In genomic region chr4:53919188-53919587, GRCm38 (mm10) we compare ENCODE assay signal across 8 mouse cellular contexts.
DNase-seq lines count a peak whose midpoint lies in the region; ATAC-seq and TF ChIP-seq lines count a peak whose summit lies in the region.

No protein-coding gene starts in this region.

- H3K36me3 ChIP-seq in forebrain, embryonic 13.5 days (ENCODE audit: poor library complexity, severe bottlenecking), result no peaks in the 10 kb centered on the region
- H3K36me3 ChIP-seq in forebrain, embryonic 11.5 days (ENCODE audit: control insufficient read depth, insufficient read depth, low read length), result no peaks in the 10 kb centered on the region

- no peaks in the 10 kb centered on the region for H3K9me3 ChIP-seq in forebrain, embryonic 13.5 days (replicated peaks)
- no peaks in the 10 kb centered on the region for H3K9me3 ChIP-seq in forebrain, embryonic 11.5 days (ENCODE audit: control insufficient read depth, low read length)

- H3K4me1 ChIP-seq in forebrain, embryonic 13.5 days, result no peaks in the 10 kb centered on the region
- H3K4me1 ChIP-seq in forebrain, embryonic 11.5 days (replicated peaks; ENCODE audit: control insufficient read depth, insufficient read depth, low read length), result no peaks in the 10 kb centered on the region
- no peaks in the 10 kb centered on the region for H3K4me1 ChIP-seq in cortical plate, adult 2 months (ENCODE audit: control insufficient read depth, insufficient read depth, low read length)
- H3K4me1 ChIP-seq in lung, adult 2 months (ENCODE audit: control insufficient read depth, insufficient read depth, low read length), result no peaks in the 10 kb centered on the region

- peak; percentile 69 for ATAC-seq in forebrain, embryonic 13.5 days
- no peak for ATAC-seq in forebrain, embryonic 11.5 days (replicated peaks; ENCODE audit: low FRiP score)

- no peak overlapping the region for H3K9ac ChIP-seq in forebrain, embryonic 13.5 days
- H3K9ac ChIP-seq in forebrain, embryonic 11.5 days (ENCODE audit: low read length), result no peak overlapping the region

- no peak for DNase-seq in forebrain, embryonic 11.5 days (ENCODE audit: low spot score)
- peak; percentile 76 for DNase-seq in testis, postnatal 10 days (ENCODE audit: low spot score)
- no peak for DNase-seq in testis, postnatal 14 days (ENCODE audit: low spot score)
- peak; percentile 74 for DNase-seq in induced T-regulatory cell, adult 2 months (ENCODE audit: low read depth)
- peak; percentile 14 for DNase-seq in lung, adult 2 months
- peak; percentile 23 for DNase-seq in right cerebral cortex, postnatal 25 days

- peak; percentile 69 for TF ChIP-seq CTCF in cortical plate, adult 2 months (IDR thresholded peaks at IDR 0.05; ENCODE audit: extremely low read depth, insufficient read depth, low read length)
- peak; percentile 43 for TF ChIP-seq CTCF in lung, adult 2 months (IDR thresholded peaks at IDR 0.05; ENCODE audit: insufficient read depth, low read length)

- H3K4me3 ChIP-seq in forebrain, embryonic 13.5 days, result no peak overlapping the region
- H3K4me3 ChIP-seq in forebrain, embryonic 11.5 days (ENCODE audit: low read depth, low read length), result no peak overlapping the region
- H3K4me3 ChIP-seq in cortical plate, adult 2 months (ENCODE audit: insufficient read depth, low read length), result no peak overlapping the region
- H3K4me3 ChIP-seq in lung, adult 2 months (replicated peaks; ENCODE audit: extremely low read depth, low read depth, low read length), result no peak overlapping the region

- no peak overlapping the region for H3K4me2 ChIP-seq in forebrain, embryonic 13.5 days
- H3K4me2 ChIP-seq in forebrain, embryonic 11.5 days (ENCODE audit: low read depth, low read length, severe bottlenecking), result no peak overlapping the region

- no peaks in the 10 kb centered on the region for H3K27me3 ChIP-seq in forebrain, embryonic 13.5 days
- no peaks in the 10 kb centered on the region for H3K27me3 ChIP-seq in forebrain, embryonic 11.5 days (ENCODE audit: control insufficient read depth, insufficient read depth, low read length)

- no peak overlapping the region for H3K27ac ChIP-seq in forebrain, embryonic 13.5 days
- no peak overlapping the region for H3K27ac ChIP-seq in forebrain, embryonic 11.5 days (ENCODE audit: low read depth, low read length)
- no peak overlapping the region for H3K27ac ChIP-seq in cortical plate, adult 2 months (ENCODE audit: insufficient read depth, low read length)

- no peak for TF ChIP-seq POLR2A in cortical plate, adult 2 months (IDR thresholded peaks at IDR 0.05; ENCODE audit: extremely low read depth, insufficient read depth, low read length)
- TF ChIP-seq POLR2A in lung, adult 2 months (IDR thresholded peaks at IDR 0.05; ENCODE audit: borderline replicate concordance, extremely low read depth, low read depth, low read length), result no peak

Comparison
In these comparisons a context has a peak if more than half of its experiments do, and no peak if none do; other contexts are left out.
1. DNase-seq: peak in testis, postnatal 10 days (single experiment), induced T-regulatory cell, adult 2 months (single experiment), lung, adult 2 months (single experiment) and right cerebral cortex, postnatal 25 days (single experiment); none in forebrain, embryonic 11.5 days (single experiment) and testis, postnatal 14 days (single experiment).